Mouse (Mus musculus) 3134 (cell line): ENCODE data around the gene Vmn1r232.

Experiments used
- DNase-seq: peaks from one replicate; pipeline ENCODE4 v3.0.0-alpha.2; 2011; ENCODE audit warnings: low spot score; ENCODE audit not compliant: insufficient read length; ENCODE audit errors: extremely low read depth

Vmn1r232 gene

GRCm38 (mm10) chr17:20919614-20920013 is at the start of gene Vmn1r232:
TSS of gene Vmn1r232 (minus strand) at chr17:20919714.
- no peak for DNase-seq

GRCm38 (mm10) chr17:20966681-20967080 is 47.2 kb upstream of the Vmn1r232 start:
- no peak for DNase-seq

- DNase-seq = no peak
Measured at GRCm38 (mm10) chr17:20965421-20965820, 45.9 kb upstream of the Vmn1r232 start.

GRCm38 (mm10) chr17:20960386-20960785 is 40.9 kb upstream of the Vmn1r232 start:
- no peak for DNase-seq

- no peak for DNase-seq
Measured at GRCm38 (mm10) chr17:20946636-20947035, 27.1 kb upstream of the Vmn1r232 start.

- no peak for DNase-seq
Measured at GRCm38 (mm10) chr17:20946026-20946565, 26.6 kb upstream of the Vmn1r232 start.

- peak; percentile 98 for DNase-seq
Measured at GRCm38 (mm10) chr17:20944985-20945891, 25.7 kb upstream of the Vmn1r232 start, which contains the start of gene Ppp2r1a. TSS of gene Ppp2r1a (plus strand) at chr17:20945311.

- DNase-seq = no peak
Measured at GRCm38 (mm10) chr17:20944226-20944625, 24.7 kb upstream of the Vmn1r232 start.

- DNase-seq = no peak
Measured at GRCm38 (mm10) chr17:20904991-20905390, 14.5 kb downstream of the Vmn1r232 start, which contains the start of gene Vmn1r231. TSS of gene Vmn1r231 (minus strand) at chr17:20905091.
